Mouse (Mus musculus) limb, embryonic 14.5 days (tissue): ENCODE measurements at regions not wholly inside any gene's neighbourhood (a gene's known extent, or its start where the extent isn't known, plus 50 kb on each side); places are given as distances from the start of the nearest gene placed in this dataset.
A peak's percentile ranks its signal among the peaks of the same experiment; 100 is the strongest.

Source experiments
- ATAC-seq: fragments of 200-750 bp; cut with Nextera tagmentation; 2 replicates; pipeline ENCODE4 v1.8.0; 2017; ENCODE audit warnings: low read depth, moderate number of reproducible peaks, moderate TSS enrichment; ENCODE audit not compliant: low FRiP score
- DNase-seq: peaks from one replicate; pipeline ENCODE4 v3.0.0-alpha.2; 2015; ENCODE audit warnings: low spot score
- H3K27ac ChIP-seq: fragments of 300-500 bp; sonication (generic); replicated peaks from 2 replicates; pipeline ENCODE4 v1.5.1; 2014; ENCODE audit warnings: low read depth, mild to moderate bottlenecking, low read length, moderate library complexity, mixed read lengths
- H3K27me3 ChIP-seq: fragments of 300-500 bp; sonication (generic); 2 replicates; pipeline ENCODE4 v1.6.1; 2014; ENCODE audit warnings: low read length, mixed read lengths; ENCODE audit not compliant: control insufficient read depth, insufficient read depth
- H3K36me3 ChIP-seq: fragments of 300-500 bp; sonication (generic); 2 replicates; pipeline ENCODE4 v1.6.1; 2014; ENCODE audit warnings: mild to moderate bottlenecking, low read length, moderate library complexity, mixed read lengths; ENCODE audit not compliant: control insufficient read depth, insufficient read depth
- H3K4me1 ChIP-seq: fragments of 300-500 bp; sonication (generic); 2 replicates; pipeline ENCODE4 v1.6.1; 2014; ENCODE audit warnings: antibody characterized with exemption, low read length, mixed read lengths; ENCODE audit not compliant: control insufficient read depth, insufficient read depth
- H3K4me2 ChIP-seq: fragments of 300-500 bp; sonication (generic); replicated peaks from 2 replicates; pipeline ENCODE4 v1.6.1; 2014; ENCODE audit warnings: low read depth, mild to moderate bottlenecking, low read length, moderate library complexity; ENCODE audit not compliant: severe bottlenecking
- H3K4me3 ChIP-seq: fragments of 300-500 bp; sonication (generic); replicated peaks from 2 replicates; pipeline ENCODE4 v1.5.1; 2014; ENCODE audit warnings: low read length
- H3K9ac ChIP-seq: fragments of 300-500 bp; sonication (generic); 2 replicates; pipeline ENCODE4 v1.6.1; 2014; ENCODE audit warnings: mild to moderate bottlenecking, low read depth, low read length, moderate library complexity; ENCODE audit not compliant: severe bottlenecking
- H3K9me3 ChIP-seq: fragments of 300-500 bp; sonication (generic); 2 replicates; pipeline ENCODE4 v1.6.1; 2016; ENCODE audit warnings: low read length; ENCODE audit not compliant: control insufficient read depth
- POLR2A ChIP-seq: fragments of 200-500 bp; IDR thresholded peaks from 2 replicates; pipeline ENCODE4 v1.8.0; 2012; ENCODE audit warnings: inconsistent platforms, mild to moderate bottlenecking, moderate library complexity, borderline replicate concordance; ENCODE audit not compliant: insufficient read depth, insufficient read length; ENCODE audit errors: extremely low read depth
- WGBS: fragments of 180-500 bp; shearing (Covaris S2); extraction: QIAGEN DNeasy Blood & Tissue Kit; methylation state at CpG from one replicate; pipeline ENCODE4 v1.1.7; 2014; 5-methylcytosine and 5-hydroxymethylcytosine counted together

DNA sequence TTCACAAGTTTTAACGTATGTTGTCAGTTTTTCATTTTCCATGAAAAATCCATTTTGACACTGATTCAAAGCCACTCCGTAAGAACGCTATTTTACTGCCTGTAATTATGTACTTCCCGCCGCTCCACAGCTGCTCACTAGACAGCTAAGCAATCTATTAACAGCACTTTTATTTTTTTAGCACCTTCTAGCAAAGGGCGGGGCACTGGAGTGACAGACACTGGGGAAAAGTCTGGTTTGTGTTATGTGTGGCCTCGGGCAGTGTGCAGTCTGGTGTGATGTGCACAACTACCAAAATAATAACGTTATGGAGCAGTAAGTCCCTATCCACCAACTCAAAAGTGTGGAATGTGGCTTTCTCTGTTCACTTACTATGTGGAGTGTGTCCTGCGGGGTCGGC lies 223.0 kb downstream of the Lrig3 start:
- no peaks in the 10 kb centered on the region for H3K27me3 ChIP-seq
- H3K4me3 ChIP-seq = no peak overlapping the region
- ATAC-seq (peak; percentile 63), DNase-seq (peak; percentile 47)
- no peak overlapping the region for H3K9ac ChIP-seq
- H3K4me2 ChIP-seq = no peak overlapping the region
- H3K4me1 ChIP-seq = peaks cover 3% of the 10 kb centered on the region; the same call in 1 of the 2 replicates
- H3K27ac ChIP-seq = no peak overlapping the region
- H3K9me3 ChIP-seq = no peaks in the 10 kb centered on the region
- TF ChIP-seq POLR2A = no peak
- 20% methylated on average over 10 of the region's 10 CpGs for WGBS
- no peaks in the 10 kb centered on the region for H3K36me3 ChIP-seq
